Mouse (Mus musculus): ENCODE results near the gene Bspry. TPM values are rescaled to one million over a fixed set of nuclear protein-coding genes. Genes with fewer than 3 reads are reported as not detected.

The Bspry gene
- not detected for total RNA-seq (2023)

GRCm38 (mm10) chr4:62479937-62480708 is at the start of gene Bspry:
Bspry (plus strand) TSS chr4:62480053.

GRCm38 (mm10) chr4:62435081-62435480 is 44.8 kb upstream of the Bspry start, which contains the start of gene Rnf183:
Rnf183 (minus strand) TSS chr4:62435252.

DNA sequence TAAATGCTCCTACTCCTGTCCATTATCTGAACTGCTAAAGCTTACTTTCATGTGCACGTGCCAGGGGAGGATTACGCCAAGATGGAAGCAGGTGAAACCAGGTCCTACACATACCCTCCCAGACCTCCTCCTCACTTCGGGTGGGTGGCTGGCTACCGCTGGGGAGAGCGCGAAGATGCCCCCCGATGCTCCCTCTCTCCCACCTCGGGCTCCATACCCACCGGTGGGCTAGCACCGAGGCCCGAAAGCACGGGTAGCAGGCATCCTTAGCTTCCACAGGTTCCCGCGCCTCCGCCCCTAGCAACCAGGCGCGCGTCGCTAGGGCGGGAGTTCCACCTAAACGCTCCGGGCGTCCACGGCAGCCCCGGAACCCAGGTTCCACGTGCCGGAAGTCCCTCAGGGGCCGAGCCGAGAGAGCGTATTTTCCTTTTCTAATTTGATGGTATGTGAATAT is 9.2 kb upstream of the Bspry start, which contains the start of gene Wdr31:
TSS of gene Wdr31 (minus strand) at position 299 of the 454 bp plus-strand sequence.

GRCm38 (mm10) chr4:62503374-62503970 is 23.6 kb downstream of the Bspry start, which contains the start of gene Hdhd3:
Hdhd3 (minus strand) TSS chr4:62503467.

GRCm38 (mm10) chr4:62519849-62520233 is 40.0 kb downstream of the Bspry start, which contains the start of gene Alad:
Alad (minus strand) TSS chr4:62519918.

DNA sequence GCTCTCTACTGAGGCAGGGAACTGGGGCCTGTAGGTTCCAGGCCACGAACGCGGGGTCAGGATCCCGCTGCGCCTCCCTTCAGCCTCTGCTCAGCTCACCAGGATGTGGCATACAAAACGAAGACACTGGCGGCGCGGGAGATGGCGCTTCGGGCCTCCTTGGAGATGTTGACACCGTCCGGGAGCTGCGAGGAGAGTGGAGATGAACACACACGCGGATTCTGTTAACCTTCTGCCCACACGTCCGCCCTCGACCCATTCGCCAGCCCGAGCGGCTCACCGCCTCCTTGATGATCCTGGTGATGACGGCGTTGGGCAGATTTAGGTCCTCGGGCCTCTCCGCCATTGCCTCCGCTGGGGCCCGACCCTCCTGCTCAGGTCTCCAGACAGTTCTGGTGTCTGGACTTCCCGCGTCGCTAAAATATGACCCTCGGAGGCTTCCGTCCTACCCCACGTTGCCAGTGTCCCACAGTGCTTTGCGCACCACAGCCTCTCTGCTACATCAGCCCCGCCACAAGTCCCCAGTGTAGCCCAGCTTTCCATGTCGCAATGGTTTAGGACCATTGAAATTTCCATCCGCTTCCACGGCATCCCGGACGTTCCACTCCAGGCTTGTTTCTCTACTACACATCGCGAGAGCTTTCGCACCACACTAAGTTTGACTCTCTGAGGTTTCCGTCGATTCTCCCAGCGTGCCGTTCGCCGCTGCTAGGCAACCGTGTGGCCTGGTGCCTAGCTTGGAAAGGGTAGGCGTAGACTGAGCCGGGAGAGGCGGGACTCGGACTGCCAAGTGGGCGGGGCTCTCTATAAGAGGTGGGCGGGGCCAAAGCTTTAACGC is 45.0 kb downstream of the Bspry start, which contains the start of the genes Pole3 and 4933430I17Rik:
TSS of gene Pole3 (minus strand) at position 418 of the 838 bp plus-strand sequence.
TSS of gene 4933430I17Rik (plus strand) at position 719 of the 838 bp plus-strand sequence.

Other genes starting within 250 kb of the Bspry start
- gene Zfp37, start 249.0 kb upstream of the Bspry start, total RNA-seq (2023), result under 1 TPM; 0.27 to 0.47 TPM
- gene Slc31a2, start 217.5 kb upstream of the Bspry start, total RNA-seq (2023), result 10 to 100 TPM; 26.6 to 30.2 TPM
- gene Fkbp15, start 119.5 kb upstream of the Bspry start, total RNA-seq (2023), result 100 to 1,000 TPM; 121 to 123 TPM
- gene Slc31a1, start 119.3 kb upstream of the Bspry start, total RNA-seq (2023), result 10 to 100 TPM; 18.6 to 19.1 TPM
- 10 to 100 TPM; 38.6 to 45.0 TPM for gene Cdc26, start 71.4 kb upstream of the Bspry start, total RNA-seq (2023)
- 10 to 100 TPM in 1 of 2 experiments, 1 to 10 TPM in 1; 9.7 to 11.4 TPM for gene Prpf4, start 71.3 kb upstream of the Bspry start, total RNA-seq (2023)
- not detected for gene Rnf183, start 44.8 kb upstream of the Bspry start, total RNA-seq (2023)
- not detected for gene Wdr31, start 9.2 kb upstream of the Bspry start, total RNA-seq (2023)
- under 1 TPM in 1 of 2 experiments, not detected in 1; 0.55 TPM for gene Hdhd3, start 23.4 kb downstream of the Bspry start, total RNA-seq (2023)
- 1 to 10 TPM; 5.2 to 5.7 TPM for gene Alad, start 39.9 kb downstream of the Bspry start, total RNA-seq (2023)
- gene Pole3, start 45.0 kb downstream of the Bspry start, total RNA-seq (2023), result 10 to 100 TPM; 13.4 to 14.9 TPM
- not detected for gene 4933430I17Rik, start 45.3 kb downstream of the Bspry start, total RNA-seq (2023)
- gene Rgs3, start 79.8 kb downstream of the Bspry start, total RNA-seq (2023), result 100 to 1,000 TPM; 116 to 122 TPM

All from monocyte, adult 59 days (primary cell).